Mouse (Mus musculus): Measurements from ENCODE around the gene Ociad2. TPM values are rescaled to one million over a fixed set of nuclear protein-coding genes. Genes with fewer than 3 reads are reported as not detected.
A peak's percentile ranks its signal among the peaks of the same experiment; 100 is the strongest.
"Not testable (repeated sequence)": the region's sequence is repeated elsewhere in the genome, so short reads cannot be mapped to it uniquely, and the experiment has no call there.

The Ociad2 gene
- total RNA-seq, 4 experiments from 2014 or later = 64.1 to 75.0 (median 65.4) TPM

- DNase-seq (ENCODE audit: low spot score in 2 of 2) = no peak
Measured at GRCm38 (mm10) chr5:73353519-73353918, 12.7 kb upstream of the Ociad2 start.

- DNase-seq (ENCODE audit: low spot score in 2 of 2) = no peak
Measured at GRCm38 (mm10) chr5:73351796-73352195, 11.0 kb upstream of the Ociad2 start.

- DNase-seq (ENCODE audit: low spot score in 2 of 2) = no peak
Measured at GRCm38 (mm10) chr5:73349514-73349913, 8.7 kb upstream of the Ociad2 start.

- DNase-seq (ENCODE audit: low spot score in 2 of 2) = no peak
Measured at GRCm38 (mm10) chr5:73345254-73345653, 4.4 kb upstream of the Ociad2 start.

GRCm38 (mm10) chr5:73344310-73344709 is 3.5 kb upstream of the Ociad2 start:
- no peak for DNase-seq (ENCODE audit: low spot score in 2 of 2)

GRCm38 (mm10) chr5:73342701-73343355 is 2.0 kb upstream of the Ociad2 start:
- no peak for DNase-seq (ENCODE audit: low spot score in 2 of 2)

- no peak for DNase-seq (ENCODE audit: low spot score in 2 of 2)
Measured at GRCm38 (mm10) chr5:73339779-73340722, 777 bp downstream of the Ociad2 start.

GRCm38 (mm10) chr5:73338832-73339163 is 2.0 kb downstream of the Ociad2 start:
- no peak for DNase-seq (ENCODE audit: low spot score in 2 of 2)

- peak; percentile 19 to 25 for DNase-seq (ENCODE audit: low spot score in 2 of 2)
Measured at GRCm38 (mm10) chr5:73337961-73338831, 2.6 kb downstream of the Ociad2 start.

GRCm38 (mm10) chr5:73336448-73336847 is 4.4 kb downstream of the Ociad2 start:
- DNase-seq (ENCODE audit: low spot score in 2 of 2) = no peak

- DNase-seq (ENCODE audit: low spot score in 2 of 2) = no peak
Measured at GRCm38 (mm10) chr5:73331002-73331401, 9.8 kb downstream of the Ociad2 start.

- peak in 1 of 2 experiments; percentile 37 for DNase-seq (ENCODE audit: low spot score in 2 of 2)
Measured at GRCm38 (mm10) chr5:73324526-73325170, 16.2 kb downstream of the Ociad2 start.

GRCm38 (mm10) chr5:73323602-73324001 is 17.2 kb downstream of the Ociad2 start:
- DNase-seq (ENCODE audit: low spot score in 2 of 2) = no peak

GRCm38 (mm10) chr5:73322684-73323083 is 18.1 kb downstream of the Ociad2 start:
- DNase-seq (ENCODE audit: low spot score in 2 of 2) = not testable (repeated sequence)

- no peak for DNase-seq (ENCODE audit: low spot score in 2 of 2)
Measured at GRCm38 (mm10) chr5:73319306-73319705, 21.5 kb downstream of the Ociad2 start.

GRCm38 (mm10) chr5:73314654-73315053 is 26.2 kb downstream of the Ociad2 start:
- DNase-seq (ENCODE audit: low spot score in 2 of 2) = no peak

GRCm38 (mm10) chr5:73313591-73313990 is 27.2 kb downstream of the Ociad2 start:
- no peak for DNase-seq (ENCODE audit: low spot score in 2 of 2)

GRCm38 (mm10) chr5:73311458-73311857 is 29.4 kb downstream of the Ociad2 start:
- no peak for DNase-seq (ENCODE audit: low spot score in 2 of 2)

GRCm38 (mm10) chr5:73310401-73310800 is 30.4 kb downstream of the Ociad2 start:
- DNase-seq (ENCODE audit: low spot score in 2 of 2) = no peak

- DNase-seq (ENCODE audit: low spot score in 2 of 2) = no peak
Measured at GRCm38 (mm10) chr5:73309496-73309895, 31.3 kb downstream of the Ociad2 start.

- DNase-seq (ENCODE audit: low spot score in 2 of 2) = no peak
Measured at GRCm38 (mm10) chr5:73307297-73307696, 33.5 kb downstream of the Ociad2 start.

Measured in gastrocnemius, adult 8-10 months (tissue).